Mouse (Mus musculus) hindbrain, postnatal 0 days (tissue): ENCODE measurements at regions not wholly inside any gene's neighbourhood (a gene's known extent, or its start where the extent isn't known, plus 50 kb on each side); places are given as distances from the start of the nearest gene placed in this dataset.

Source experiments
- ATAC-seq: fragments of 200-750 bp; cut with Nextera tagmentation; 2 replicates; pipeline ENCODE4 v1.8.0; 2017; ENCODE audit warnings: mild to moderate bottlenecking, moderate TSS enrichment, moderate library complexity
- DNase-seq: peaks from one replicate; pipeline ENCODE4 v3.0.0-alpha.2; 2015; ENCODE audit warnings: low spot score
- H3K27ac ChIP-seq: fragments of 300-500 bp; sonication (generic); 2 replicates; pipeline ENCODE4 v1.5.1; 2014; ENCODE audit warnings: mild to moderate bottlenecking
- H3K27me3 ChIP-seq: fragments of 300-500 bp; sonication (generic); 2 replicates; pipeline ENCODE4 v1.6.1; 2014; ENCODE audit warnings: low read length, mixed read lengths; ENCODE audit not compliant: insufficient read depth
- H3K36me3 ChIP-seq: fragments of 300-500 bp; sonication (generic); 2 replicates; pipeline ENCODE4 v1.6.1; 2014; ENCODE audit warnings: low read length, mixed read lengths; ENCODE audit not compliant: insufficient read depth
- H3K4me1 ChIP-seq: fragments of 300-500 bp; sonication (generic); 2 replicates; pipeline ENCODE4 v1.6.1; 2014; ENCODE audit warnings: antibody characterized with exemption, low read length, mixed read lengths; ENCODE audit not compliant: insufficient read depth
- H3K4me2 ChIP-seq: fragments of 300-500 bp; sonication (generic); 2 replicates; pipeline ENCODE4 v1.6.1; 2014; ENCODE audit warnings: low read depth, mild to moderate bottlenecking, low read length, moderate library complexity, mixed read lengths
- H3K4me3 ChIP-seq: fragments of 300-500 bp; sonication (generic); 2 replicates; pipeline ENCODE4 v1.5.1; 2014; ENCODE audit warnings: low read length
- H3K9ac ChIP-seq: fragments of 300-500 bp; sonication (generic); replicated peaks from 2 replicates; pipeline ENCODE4 v1.6.1; 2014; ENCODE audit warnings: mild to moderate bottlenecking, low read length, moderate library complexity, mixed read lengths
- H3K9me3 ChIP-seq: fragments of 300-500 bp; sonication (generic); 2 replicates; pipeline ENCODE4 v1.6.1; 2016; ENCODE audit warnings: low read length, mixed read lengths
- CTCF ChIP-seq: IDR thresholded peaks from 2 replicates; pipeline ENCODE4 v1.5.1; 2016; ENCODE audit warnings: antibody characterized with exemption, control low read depth, low read depth
- WGBS: fragments of 180-500 bp; shearing (Covaris S2); extraction: QIAGEN DNeasy Blood & Tissue Kit; methylation state at CpG from one replicate; pipeline ENCODE4 v1.1.7; 2014; 5-methylcytosine and 5-hydroxymethylcytosine counted together

- Histone ChIP-seq H3K4me3 (no peak overlapping the region), H3K27me3 (no peaks in the 10 kb centered on the region), H3K4me2 (no peak overlapping the region), H3K9ac (no peak overlapping the region), H3K4me1 (no peaks in the 10 kb centered on the region), H3K36me3 (no peaks in the 10 kb centered on the region), H3K9me3 (no peaks in the 10 kb centered on the region), H3K27ac (no peak overlapping the region)
- WGBS, result 68% methylated on average over 4 of the region's 4 CpGs
- no peak for ATAC-seq
- DNase-seq, result no peak
- no peak for TF ChIP-seq CTCF
Observed at GRCm38 (mm10) chr13:72763337-72763736, 134.7 kb downstream of the Irx2 start.

DNA sequence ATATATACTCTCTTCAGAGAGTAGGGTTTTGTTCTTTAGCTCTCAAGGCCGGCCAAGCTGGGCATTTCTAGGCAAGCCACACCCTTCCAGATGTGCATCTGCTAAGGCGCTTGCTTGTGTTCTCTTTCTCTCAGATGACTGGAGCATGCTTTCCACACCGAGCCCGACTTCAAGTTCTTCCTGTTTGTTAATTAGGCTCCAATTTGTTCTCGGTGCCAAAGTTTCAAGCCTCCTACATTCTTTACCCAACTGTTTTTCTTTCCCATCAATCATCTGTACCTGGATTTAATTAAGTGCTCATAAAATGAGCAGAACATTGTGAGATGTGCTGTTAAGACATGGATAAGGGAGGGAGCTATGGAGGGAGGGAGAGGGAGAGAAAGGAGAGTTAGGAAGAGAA is 138.7 kb downstream of the Irx2 start:
- no peaks in the 10 kb centered on the region for H3K36me3 ChIP-seq
- no peaks in the 10 kb centered on the region for H3K27me3 ChIP-seq
- H3K27ac ChIP-seq, result no peak overlapping the region
- no peak for ATAC-seq
- no peak overlapping the region for H3K4me3 ChIP-seq
- H3K4me2 ChIP-seq, result no peak overlapping the region
- no peak for DNase-seq
- H3K9ac ChIP-seq, result no peak overlapping the region
- TF ChIP-seq CTCF, result no peak
- no peaks in the 10 kb centered on the region for H3K4me1 ChIP-seq
- no peaks in the 10 kb centered on the region for H3K9me3 ChIP-seq
- WGBS, result 71% methylated on average over 5 of the region's 5 CpGs

DNA sequence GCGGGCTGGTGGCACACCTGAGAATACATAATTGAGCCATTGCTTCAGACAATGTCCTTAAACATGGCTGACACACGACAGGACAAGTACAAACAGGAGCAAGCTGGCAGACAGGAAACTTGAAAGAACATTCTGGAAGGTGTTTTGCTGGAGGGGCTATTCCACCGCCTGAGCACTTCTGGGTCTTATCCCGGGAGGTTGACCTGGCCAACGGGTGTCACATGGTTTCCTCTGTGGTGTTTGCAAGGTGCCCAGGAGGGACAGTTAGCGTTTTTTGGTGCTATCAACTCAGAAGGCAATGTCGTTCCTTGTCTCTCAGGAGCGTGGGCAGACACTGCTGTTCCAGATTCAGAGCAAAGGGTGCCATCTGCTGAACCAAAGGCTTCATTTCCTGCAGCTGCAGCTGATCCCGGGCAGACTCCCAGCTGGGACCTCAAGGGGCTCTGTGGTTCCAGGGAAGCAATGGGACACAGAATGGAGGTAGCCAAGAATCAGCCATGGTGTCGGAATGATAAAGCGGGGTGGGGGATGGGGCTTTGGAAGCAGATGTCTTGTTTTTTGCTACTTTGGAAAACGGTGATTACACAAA is 140.5 kb downstream of the Irx2 start:
- whole genome bisulfite sequencing, result 50% methylated on average over 12 of the region's 12 CpGs
- Histone ChIP-seq H3K4me3 (no peak overlapping the region), H3K9ac (no peak overlapping the region), H3K9me3 (no peaks in the 10 kb centered on the region), H3K4me1 (no peaks in the 10 kb centered on the region), H3K27ac (no peak overlapping the region), H3K27me3 (no peaks in the 10 kb centered on the region), H3K4me2 (no peak overlapping the region), H3K36me3 (no peaks in the 10 kb centered on the region)
- DNase-seq, result peak; percentile 75
- peak; percentile 62 for TF ChIP-seq CTCF
- peak; percentile 81 for ATAC-seq

- WGBS, result 50% methylated on average over 7 of the region's 7 CpGs
Observed at GRCm38 (mm10) chr13:72783026-72783726, 154.6 kb downstream of the Irx2 start.

GRCm38 (mm10) chr13:72783727-72784070 is 155.1 kb downstream of the Irx2 start:
- H3K4me2 ChIP-seq, result no peak overlapping the region
- H3K27ac ChIP-seq, result no peak overlapping the region
- no peak overlapping the region for H3K4me3 ChIP-seq
- TF ChIP-seq CTCF, result no peak
- no peaks in the 10 kb centered on the region for H3K4me1 ChIP-seq
- H3K27me3 ChIP-seq, result no peaks in the 10 kb centered on the region
- 46% methylated on average over 6 of the region's 6 CpGs for WGBS
- ATAC-seq, result no peak
- no peak overlapping the region for H3K9ac ChIP-seq
- H3K36me3 ChIP-seq, result no peaks in the 10 kb centered on the region
- DNase-seq, result peak; percentile 13
- no peaks in the 10 kb centered on the region for H3K9me3 ChIP-seq

More at GRCm38 (mm10) chr13:72783026-72783726, 154.6 kb downstream of the Irx2 start:
- no peak for TF ChIP-seq CTCF
- Histone ChIP-seq H3K9me3 (no peaks in the 10 kb centered on the region), H3K9ac (no peak overlapping the region), H3K36me3 (no peaks in the 10 kb centered on the region), H3K27me3 (no peaks in the 10 kb centered on the region), H3K4me3 (no peak overlapping the region), H3K4me2 (no peak overlapping the region), H3K4me1 (no peaks in the 10 kb centered on the region), H3K27ac (no peak overlapping the region)
- DNase-seq (no peak), ATAC-seq (no peak)

- Histone ChIP-seq H3K9me3 (no peaks in the 10 kb centered on the region), H3K27ac (no peak overlapping the region), H3K4me2 (no peak overlapping the region), H3K27me3 (no peaks in the 10 kb centered on the region), H3K36me3 (no peaks in the 10 kb centered on the region), H3K9ac (no peak overlapping the region), H3K4me3 (no peak overlapping the region), H3K4me1 (no peaks in the 10 kb centered on the region)
- 68% methylated on average over 3 of the region's 3 CpGs for WGBS
- no peak for TF ChIP-seq CTCF
- DNase-seq, result no peak
- no peak for ATAC-seq
Observed at GRCm38 (mm10) chr13:72792695-72793094, 164.1 kb downstream of the Irx2 start.

DNA sequence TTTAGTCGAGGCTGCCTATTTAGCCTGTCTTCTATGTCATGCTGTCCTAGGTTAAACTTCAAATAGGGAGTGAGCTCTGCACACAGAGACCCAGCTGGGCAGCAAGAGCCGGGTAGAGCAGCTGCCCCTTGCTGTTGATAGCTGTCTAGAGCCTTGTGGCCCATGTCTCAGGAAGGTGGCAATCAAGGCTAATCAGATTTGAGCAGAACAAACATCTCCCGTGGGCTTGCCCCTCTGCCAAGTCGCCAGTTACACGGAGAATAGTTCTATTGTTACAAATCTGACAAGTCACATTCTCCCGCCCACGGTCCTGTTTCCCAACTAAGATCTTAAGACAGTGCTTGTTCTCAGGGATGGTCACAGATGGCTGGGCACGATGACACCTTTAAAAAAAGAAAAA is 171.4 kb downstream of the Irx2 start:
- H3K27me3 ChIP-seq, result no peaks in the 10 kb centered on the region
- no peak overlapping the region for H3K4me2 ChIP-seq
- no peaks in the 10 kb centered on the region for H3K9me3 ChIP-seq
- H3K4me1 ChIP-seq, result no peaks in the 10 kb centered on the region
- H3K9ac ChIP-seq, result no peak overlapping the region
- ATAC-seq, result no peak
- 8% methylated on average over 8 of the region's 8 CpGs for WGBS
- TF ChIP-seq CTCF, result no peak
- H3K36me3 ChIP-seq, result no peaks in the 10 kb centered on the region
- H3K27ac ChIP-seq, result no peak overlapping the region
- peak; percentile 42 for DNase-seq
- H3K4me3 ChIP-seq, result no peak overlapping the region
